Mouse (Mus musculus) heart, postnatal 0 days (tissue): ENCODE results near the gene Oaz3.

Experiments
- CTCF ChIP-seq: IDR thresholded peaks from 2 replicates; pipeline ENCODE4 v1.5.1; 2016; ENCODE audit warnings: antibody characterized with exemption, control low read depth, low read depth
- EP300 ChIP-seq: IDR thresholded peaks from 2 replicates; pipeline ENCODE4 v1.6.1; 2016; ENCODE audit warnings: antibody characterized with exemption, low read depth

GRCm38 (mm10) chr3:94430980-94431379, 12.7 kb downstream of the Oaz3 start:
- TF ChIP-seq CTCF (no peak), EP300 (no peak)
